Comparison of ENCODE assay signal across 8 mouse cellular contexts in genomic region chr9:47280146-47280545, GRCm38 (mm10).
DNase-seq lines count a peak whose midpoint lies in the region; ATAC-seq and TF ChIP-seq lines count a peak whose summit lies in the region.

No protein-coding gene starts in this region.

- H3K27me3 ChIP-seq in kidney, embryonic 16.5 days (ENCODE audit: insufficient read depth, low read length): no peaks in the 10 kb centered on the region
- H3K27me3 ChIP-seq in embryonic facial prominence, embryonic 11.5 days (ENCODE audit: control insufficient read depth, insufficient read depth, low read length): no peaks in the 10 kb centered on the region
- H3K27me3 ChIP-seq in midbrain, postnatal 0 days (ENCODE audit: insufficient read depth, low read length): no peaks in the 10 kb centered on the region

- peaks cover 19% of the 10 kb centered on the region for H3K4me1 ChIP-seq in kidney, embryonic 16.5 days (ENCODE audit: insufficient read depth, low read length)
- H3K4me1 ChIP-seq in embryonic facial prominence, embryonic 11.5 days (ENCODE audit: control insufficient read depth, insufficient read depth, low read length): no peaks in the 10 kb centered on the region
- no peaks in the 10 kb centered on the region for H3K4me1 ChIP-seq in midbrain, postnatal 0 days (ENCODE audit: insufficient read depth, low read length)

- 20% methylated on average over 7 of the region's 7 CpGs for WGBS in kidney, embryonic 16.5 days
- WGBS in embryonic facial prominence, embryonic 11.5 days: 27% methylated on average over 7 of the region's 7 CpGs
- WGBS in midbrain, postnatal 0 days: 29% methylated on average over 7 of the region's 7 CpGs

- no peak for TF ChIP-seq CTCF in midbrain, postnatal 0 days (IDR thresholded peaks at IDR 0.05)

- no peak overlapping the region for H3K4me2 ChIP-seq in kidney, embryonic 16.5 days (replicated peaks; ENCODE audit: low read depth, low read length)
- no peak overlapping the region for H3K4me2 ChIP-seq in embryonic facial prominence, embryonic 11.5 days (ENCODE audit: low read depth, low read length)
- H3K4me2 ChIP-seq in midbrain, postnatal 0 days (ENCODE audit: low read depth, low read length, poor library complexity, severe bottlenecking): no peak overlapping the region

- no peak overlapping the region for H3K9ac ChIP-seq in kidney, embryonic 16.5 days (replicated peaks; ENCODE audit: low read length)
- H3K9ac ChIP-seq in embryonic facial prominence, embryonic 11.5 days (replicated peaks; ENCODE audit: low read length): no peak overlapping the region
- H3K9ac ChIP-seq in midbrain, postnatal 0 days (replicated peaks; ENCODE audit: low read length, poor library complexity, severe bottlenecking): no peak overlapping the region

- DNase-seq in kidney, adult 9 months: no peak
- peak; percentile 81 for DNase-seq in embryonic facial prominence, embryonic 11.5 days (ENCODE audit: low spot score)
- peak; percentile 71 for DNase-seq in heart, postnatal 4 days
- peak; percentile 69 for DNase-seq in midbrain, postnatal 0 days (ENCODE audit: low spot score)
- DNase-seq in layer of hippocampus, postnatal 36 days: no peak
- no peak for DNase-seq in adrenal gland, adult 8-10 months
- no peak for DNase-seq in layer of hippocampus, postnatal 10 days (ENCODE audit: low spot score in 2 of 2)

- no peak overlapping the region for H3K4me3 ChIP-seq in kidney, embryonic 16.5 days (ENCODE audit: low read length)
- H3K4me3 ChIP-seq in embryonic facial prominence, embryonic 11.5 days (ENCODE audit: low read depth, low read length): no peak overlapping the region
- H3K4me3 ChIP-seq in midbrain, postnatal 0 days (ENCODE audit: low read depth, low read length): no peak overlapping the region

- no peak overlapping the region for H3K27ac ChIP-seq in kidney, embryonic 16.5 days (ENCODE audit: low read length)
- H3K27ac ChIP-seq in embryonic facial prominence, embryonic 11.5 days (replicated peaks; ENCODE audit: low read depth, low read length): no peak overlapping the region
- H3K27ac ChIP-seq in midbrain, postnatal 0 days (ENCODE audit: low read depth, low read length): no peak overlapping the region

- no peaks in the 10 kb centered on the region for H3K36me3 ChIP-seq in kidney, embryonic 16.5 days (ENCODE audit: insufficient read depth, low read length)
- H3K36me3 ChIP-seq in embryonic facial prominence, embryonic 11.5 days (replicated peaks; ENCODE audit: control insufficient read depth, insufficient read depth, low read depth, low read length): no peaks in the 10 kb centered on the region
- no peaks in the 10 kb centered on the region for H3K36me3 ChIP-seq in midbrain, postnatal 0 days (ENCODE audit: insufficient read depth, low read length)

- no peaks in the 10 kb centered on the region for H3K9me3 ChIP-seq in kidney, embryonic 16.5 days (ENCODE audit: low read length)
- H3K9me3 ChIP-seq in embryonic facial prominence, embryonic 11.5 days (replicated peaks; ENCODE audit: control insufficient read depth, low read length): no peaks in the 10 kb centered on the region
- H3K9me3 ChIP-seq in midbrain, postnatal 0 days (ENCODE audit: low read length): no peaks in the 10 kb centered on the region

- peak; percentile 66; the same call in 1 of the 2 replicates for ATAC-seq in kidney, embryonic 16.5 days (ENCODE audit: low FRiP score, low TSS enrichment)
- ATAC-seq in embryonic facial prominence, embryonic 11.5 days (replicated peaks; ENCODE audit: insufficient number of reproducible peaks, low FRiP score, low TSS enrichment, low read depth): peak; percentile 63
- ATAC-seq in midbrain, postnatal 0 days (ENCODE audit: low FRiP score): no peak

Comparison
In these comparisons a context has a peak if more than half of its experiments do, and no peak if none do; other contexts are left out.
1. DNase-seq: peak in embryonic facial prominence, embryonic 11.5 days (single experiment), heart, postnatal 4 days (single experiment) and midbrain, postnatal 0 days (single experiment); none in kidney, adult 9 months (single experiment), layer of hippocampus, postnatal 36 days (0 of 2), adrenal gland, adult 8-10 months (single experiment) and layer of hippocampus, postnatal 10 days (0 of 2).